Mouse (Mus musculus): Measurements from ENCODE around the gene Syngr3.
"Not testable (repeated sequence)": the region's sequence is repeated elsewhere in the genome, so short reads cannot be mapped to it uniquely, and the experiment has no call there.

Gene Syngr3

DNA sequence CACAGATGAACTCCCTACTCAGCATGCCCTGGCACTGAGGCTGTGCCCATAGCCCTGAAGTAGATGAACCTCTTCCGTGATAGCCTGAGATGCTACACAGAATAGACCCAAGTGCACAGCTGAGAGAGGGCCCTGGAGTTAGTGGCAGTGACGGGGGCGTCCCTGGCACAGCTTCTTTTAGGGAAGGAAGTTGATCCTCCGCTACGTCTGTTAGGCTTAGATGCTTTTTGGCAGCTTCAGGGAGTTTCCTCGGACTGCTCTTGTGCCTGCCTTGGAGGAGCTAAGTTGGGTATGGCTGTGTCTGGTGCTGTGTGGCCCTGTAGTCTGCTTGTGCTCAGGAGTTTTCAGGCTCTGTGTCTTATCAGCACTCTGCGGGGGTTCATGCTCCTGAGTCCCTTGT, 15.5 kb downstream of the Syngr3 start:
- no peak for DNase-seq

DNA sequence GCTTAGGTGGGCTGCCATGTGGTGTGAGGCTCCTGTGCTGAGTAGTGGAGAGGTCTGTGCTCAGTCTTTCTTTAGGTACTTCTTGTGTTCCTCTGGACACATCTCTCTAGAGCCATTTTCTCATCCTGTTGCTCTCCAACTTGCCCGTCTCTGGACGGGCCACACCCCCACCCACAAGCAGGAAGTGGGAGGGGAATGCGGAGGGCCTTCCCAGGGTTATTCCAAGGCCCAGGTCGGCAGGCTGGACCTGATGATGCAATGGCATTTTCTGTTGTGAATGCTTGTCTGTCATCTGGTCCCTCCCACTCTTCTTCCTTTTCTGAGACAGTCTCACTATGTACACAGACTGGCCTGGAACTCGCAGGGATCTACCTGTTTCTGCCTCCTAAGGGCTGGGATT, 17.6 kb downstream of the Syngr3 start:
- peak; percentile 74 for DNase-seq

DNA sequence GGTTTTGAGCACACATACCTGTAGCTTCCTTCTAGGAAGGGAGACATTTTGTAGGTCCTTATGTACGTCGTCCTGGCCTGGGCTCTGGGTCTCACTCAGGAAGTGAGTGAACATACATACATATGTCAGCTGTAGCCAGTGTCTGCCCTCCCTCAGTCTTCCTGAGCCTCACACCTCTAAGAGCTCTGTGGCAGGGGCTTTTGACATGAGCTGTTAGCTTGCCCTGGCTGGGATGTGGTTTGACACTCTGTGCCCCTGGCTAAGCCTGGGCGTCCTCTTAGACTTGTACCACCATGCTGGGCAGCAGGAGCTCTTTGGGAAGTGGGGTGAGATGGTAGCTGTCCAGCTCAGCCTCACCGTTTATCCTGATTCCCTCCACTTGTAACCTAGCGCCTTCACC, 18.4 kb downstream of the Syngr3 start:
- no peak for DNase-seq

DNA sequence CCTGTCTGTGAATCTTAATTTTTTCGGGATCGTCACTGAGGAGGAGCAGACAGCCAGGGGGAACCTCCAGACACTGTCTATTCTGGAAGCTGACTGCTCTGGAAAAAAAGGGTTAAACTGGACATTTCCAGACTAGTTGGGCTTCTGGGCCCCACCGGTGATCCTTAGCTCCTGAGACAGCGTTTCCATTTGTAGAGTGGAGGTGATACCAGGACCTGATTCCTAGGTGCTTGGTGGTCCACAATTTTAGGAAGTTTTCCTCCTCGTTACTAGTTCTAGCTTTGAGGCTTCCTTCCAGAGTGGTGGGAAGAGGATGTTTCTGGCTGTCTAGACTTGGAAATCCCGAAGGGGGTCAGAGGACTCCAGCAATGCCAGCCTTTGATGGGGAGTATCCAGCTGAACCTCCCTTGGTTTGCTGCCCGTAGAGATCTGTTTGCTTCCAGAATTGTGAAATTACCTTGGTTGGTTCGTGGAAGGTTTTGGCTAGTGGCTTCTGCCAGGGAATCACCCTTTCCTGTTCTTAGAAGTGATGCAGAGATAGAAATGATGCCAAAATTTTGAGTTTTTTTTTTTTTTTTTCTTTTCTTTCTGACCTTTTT, 19.4 kb downstream of the Syngr3 start:
- no peak for DNase-seq

DNA sequence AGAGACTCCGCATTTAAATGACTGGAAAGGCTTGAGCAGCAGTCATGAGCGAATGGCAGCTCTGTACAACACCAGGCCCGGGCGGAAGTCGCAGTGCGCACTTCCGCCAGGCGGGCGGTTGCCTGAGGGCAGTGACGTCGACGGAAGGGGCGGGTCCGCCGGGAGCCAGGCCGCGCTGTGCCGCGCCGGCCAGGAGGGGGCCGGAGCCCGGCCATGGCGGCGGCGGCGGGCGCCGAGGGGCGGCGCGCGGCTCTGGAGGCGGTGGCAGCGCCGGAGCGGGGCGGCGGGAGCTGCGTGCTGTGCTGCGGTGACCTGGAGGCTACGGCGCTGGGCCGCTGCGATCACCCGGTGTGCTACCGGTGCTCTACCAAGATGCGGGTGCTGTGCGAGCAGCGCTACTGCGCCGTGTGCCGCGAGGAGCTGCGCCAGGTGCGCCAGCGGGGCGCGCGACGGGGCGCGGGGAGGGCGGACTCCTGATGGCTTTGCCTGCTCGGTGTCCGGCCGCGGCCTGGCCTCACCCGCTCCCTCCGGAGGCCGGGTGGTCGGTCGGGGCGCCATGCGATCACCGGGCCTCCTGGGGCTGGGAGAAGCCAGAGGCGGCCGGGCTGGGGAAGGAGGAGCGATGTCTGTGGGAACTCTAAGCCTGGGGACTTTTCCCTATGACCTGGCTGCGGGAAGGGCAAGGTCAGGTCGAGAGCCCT, 20.1 kb downstream of the Syngr3 start, which contains the start of gene Zfp598:
TSS of gene Zfp598 (plus strand) at position 143 of the 701 bp plus-strand sequence.
- peak; percentile 98 for DNase-seq

DNA sequence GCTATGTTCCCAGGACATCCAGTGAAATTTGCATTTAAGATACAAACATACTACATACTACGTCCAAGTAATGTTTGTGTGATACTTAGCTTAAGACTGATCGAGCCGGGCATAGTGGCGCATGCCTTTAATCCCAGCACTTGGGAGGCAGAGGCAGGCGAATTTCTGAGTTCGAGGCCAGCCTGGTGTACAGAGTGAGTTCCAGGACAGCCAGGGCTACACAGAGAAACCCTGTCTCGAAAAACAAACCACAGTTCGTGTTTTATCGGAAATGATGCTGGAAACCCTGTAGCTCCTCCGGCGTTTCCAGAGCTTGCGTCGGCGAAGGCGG, 20.6 kb downstream of the Syngr3 start:
- DNase-seq: not testable (repeated sequence)

DNA sequence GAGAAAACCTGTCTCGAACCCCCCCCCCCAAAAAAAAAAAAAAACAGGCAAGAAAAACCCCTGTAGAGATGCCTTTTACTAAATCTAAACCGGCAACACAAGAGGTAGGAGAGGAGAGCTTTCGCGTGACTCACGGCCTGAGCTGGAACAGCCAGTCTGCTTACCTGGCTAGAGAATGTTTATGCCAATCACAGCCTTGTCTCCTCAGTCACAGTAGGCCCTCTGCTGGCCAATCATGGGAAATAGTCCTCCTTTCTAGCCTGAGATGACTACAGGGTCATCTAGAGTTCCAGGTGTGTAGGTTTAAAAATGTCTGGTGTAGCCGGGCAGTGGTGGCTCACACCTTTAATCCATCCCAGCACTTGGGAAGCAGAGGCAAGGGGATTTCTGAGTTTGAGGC, 22.3 kb downstream of the Syngr3 start:
- peak; percentile 77 for DNase-seq

DNA sequence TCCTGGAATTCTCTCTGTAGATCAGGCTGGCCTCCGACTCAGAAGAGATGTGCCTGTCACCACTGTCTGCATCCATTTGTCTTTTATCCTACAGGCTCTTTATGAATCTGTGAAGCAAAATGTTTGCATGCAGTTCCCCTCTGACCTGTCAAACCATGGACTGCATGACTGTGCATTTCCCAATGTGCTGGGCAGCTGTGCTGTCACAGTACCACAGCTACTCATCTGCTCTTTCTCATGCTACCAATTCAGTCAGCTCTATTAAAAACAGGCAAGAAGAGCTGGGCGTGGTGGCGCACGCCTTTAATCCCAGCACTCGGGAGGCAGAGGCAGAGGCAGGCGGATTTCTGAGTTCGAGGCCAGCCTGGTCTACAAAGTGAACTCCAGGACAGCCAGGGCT, 22.7 kb downstream of the Syngr3 start:
- DNase-seq: not testable (repeated sequence)

DNA sequence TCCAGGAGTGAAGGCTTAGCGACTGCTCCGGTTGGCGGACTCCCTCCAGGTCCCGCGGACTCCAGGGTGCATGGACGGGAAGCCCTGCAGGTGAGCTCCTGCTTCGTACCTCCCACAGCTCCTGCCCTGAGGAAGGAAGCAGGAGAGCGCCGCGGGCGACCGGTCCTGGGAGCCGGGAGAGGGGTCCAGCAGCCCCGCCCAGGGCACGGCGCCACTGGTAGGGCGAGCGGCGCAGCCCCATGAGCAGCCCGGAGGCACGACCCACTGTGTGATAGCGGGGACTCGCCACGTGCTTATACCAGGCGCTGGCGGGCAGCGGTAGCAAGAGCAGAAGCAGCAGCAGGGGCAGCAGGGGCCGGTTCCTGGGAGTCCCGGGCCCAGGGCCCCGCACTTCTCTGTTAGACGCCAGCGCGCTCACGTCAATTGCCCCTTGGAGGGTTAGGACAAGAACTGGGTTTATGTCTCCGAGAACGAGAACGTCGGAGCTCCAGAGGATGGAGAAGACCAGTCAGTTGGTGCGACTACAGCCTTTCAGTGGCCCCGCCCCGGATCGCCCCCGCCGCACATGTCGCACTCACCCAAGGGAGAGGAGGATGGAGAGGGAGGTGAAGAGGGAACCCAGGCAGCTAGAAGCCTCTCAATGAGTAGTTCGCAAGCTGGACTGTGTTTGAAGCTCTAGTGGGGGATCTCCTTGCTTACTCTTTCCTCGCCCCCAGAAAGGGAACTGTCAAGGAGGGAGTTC, 31.6 kb downstream of the Syngr3 start, which contains the start of gene Npw:
TSS of gene Npw (minus strand) at position 441 of the 742 bp plus-strand sequence.
- DNase-seq: peak; percentile 43

DNA sequence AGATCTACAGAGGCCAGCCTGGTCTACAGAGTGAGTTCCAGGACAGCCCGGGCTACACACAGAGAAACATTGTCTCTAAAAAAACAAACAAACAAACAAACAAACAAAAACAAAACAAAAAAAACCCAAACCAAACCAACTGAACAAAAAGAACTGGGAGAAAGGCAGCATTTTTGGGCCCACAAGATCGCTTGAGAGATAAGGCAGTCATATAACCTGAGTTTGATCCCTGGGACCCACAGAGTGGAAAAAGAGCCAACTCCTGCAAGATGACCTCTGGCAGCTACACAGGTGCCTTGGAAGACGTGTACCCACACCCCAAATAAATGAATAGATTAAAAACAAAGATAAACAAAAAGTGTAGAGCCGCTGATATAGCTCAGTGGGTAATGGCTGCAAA, 34.8 kb downstream of the Syngr3 start:
- no peak for DNase-seq

DNA sequence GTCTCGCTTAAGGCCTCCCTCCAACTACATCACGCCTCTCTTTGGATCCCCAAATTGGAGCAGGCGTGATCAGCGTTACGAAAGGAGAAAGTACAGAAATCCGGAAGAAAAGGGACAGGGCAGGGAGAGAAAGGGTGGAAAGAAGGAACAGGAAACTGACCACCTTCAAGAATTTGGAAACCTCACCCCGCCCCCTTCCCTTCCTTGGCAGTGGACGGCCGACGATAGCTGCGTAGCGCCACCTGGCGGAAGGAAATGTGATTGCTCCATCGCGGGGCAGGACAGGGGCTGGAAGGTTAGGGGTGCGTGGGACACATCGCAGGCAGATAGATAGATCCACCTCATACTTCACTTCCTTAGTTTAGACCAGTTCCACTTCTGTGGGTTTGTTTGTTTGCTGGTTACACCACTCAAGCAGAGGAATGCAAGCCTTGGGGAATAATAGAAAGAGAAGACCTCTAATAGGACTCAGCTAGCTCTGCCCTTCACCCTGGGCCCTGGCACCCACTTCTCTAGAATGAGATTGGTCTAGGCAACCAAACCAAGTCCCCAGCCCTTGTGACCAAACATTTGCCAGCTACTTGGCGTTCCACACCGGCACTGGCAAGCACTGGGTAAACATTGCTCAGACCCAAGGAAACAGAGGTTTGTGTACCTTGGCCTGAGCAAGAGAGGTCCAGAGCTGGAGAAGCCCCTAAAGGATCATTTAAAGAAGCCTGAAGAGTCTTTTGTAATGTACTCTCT, 35.6 kb downstream of the Syngr3 start:
- peak; percentile 85 for DNase-seq

DNA sequence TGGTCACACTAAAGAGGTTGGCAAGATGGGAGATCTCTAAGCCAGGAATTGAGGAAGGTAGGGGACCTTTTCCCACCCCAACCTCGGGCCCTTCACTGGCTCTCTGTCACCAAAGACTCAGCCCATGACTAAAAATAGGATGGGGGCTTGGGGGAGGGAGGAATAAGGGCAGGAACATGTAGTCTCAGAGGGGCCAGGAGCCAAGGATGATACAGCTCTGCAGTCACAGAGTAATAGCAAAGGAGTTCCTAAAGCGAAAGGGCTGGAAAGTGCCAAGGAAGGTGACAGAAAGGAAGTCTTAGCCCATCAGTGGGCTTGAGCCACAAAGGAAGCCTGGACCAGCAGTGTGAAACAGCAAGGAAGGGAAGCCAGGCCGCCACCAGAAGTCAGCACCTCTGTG, 37.9 kb downstream of the Syngr3 start:
- DNase-seq: no peak

DNA sequence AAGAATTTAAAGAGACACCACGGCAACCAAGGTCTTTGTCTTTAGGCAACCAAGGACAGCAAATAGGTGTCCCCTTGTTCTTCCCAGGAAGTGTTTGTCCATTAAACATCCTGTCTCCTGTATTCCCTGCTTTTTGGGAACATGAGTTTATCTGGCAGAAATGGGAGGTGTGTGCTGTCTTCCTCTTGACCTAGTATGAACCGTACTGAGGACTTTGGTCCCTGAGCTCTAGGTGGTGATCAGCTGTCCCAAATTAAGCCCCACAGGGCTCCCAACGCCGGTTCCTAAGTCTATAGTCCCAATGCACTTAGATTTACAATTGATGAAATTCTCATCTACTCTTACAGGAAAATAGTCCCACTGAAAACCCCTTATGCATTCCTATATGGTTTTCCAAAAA, 39.0 kb downstream of the Syngr3 start:
- no peak for DNase-seq

DNA sequence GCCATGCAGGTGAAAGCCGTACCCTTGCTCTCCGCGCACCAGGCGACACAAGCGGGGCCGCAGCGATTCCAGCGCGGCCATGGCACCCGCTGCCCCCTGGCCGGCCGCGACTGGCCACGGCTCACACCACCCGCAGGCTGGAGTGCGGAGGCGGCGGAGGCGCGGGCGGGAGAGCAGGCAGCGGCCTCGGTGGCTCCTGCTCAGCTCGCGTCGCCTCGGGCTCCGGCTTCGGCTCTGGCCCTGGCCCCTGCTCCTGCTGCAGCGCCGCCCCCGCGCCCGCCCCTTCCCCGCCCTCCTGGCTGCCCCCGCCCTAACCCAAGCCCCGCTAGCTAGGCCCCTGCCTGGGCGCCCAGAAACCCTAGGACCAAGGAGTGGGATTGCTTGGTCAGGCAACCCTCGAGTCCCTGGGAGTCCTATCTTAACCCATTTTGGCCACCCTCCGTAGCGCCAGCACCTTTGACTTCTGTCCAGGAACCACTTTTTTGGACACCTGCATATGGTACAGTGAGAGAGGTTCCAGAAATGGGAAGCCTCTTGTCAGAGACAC, 39.6 kb downstream of the Syngr3 start, which contains the start of gene Slc9a3r2:
TSS of gene Slc9a3r2 (minus strand) at position 258 of the 547 bp plus-strand sequence.
- DNase-seq: peak; percentile 84

DNA sequence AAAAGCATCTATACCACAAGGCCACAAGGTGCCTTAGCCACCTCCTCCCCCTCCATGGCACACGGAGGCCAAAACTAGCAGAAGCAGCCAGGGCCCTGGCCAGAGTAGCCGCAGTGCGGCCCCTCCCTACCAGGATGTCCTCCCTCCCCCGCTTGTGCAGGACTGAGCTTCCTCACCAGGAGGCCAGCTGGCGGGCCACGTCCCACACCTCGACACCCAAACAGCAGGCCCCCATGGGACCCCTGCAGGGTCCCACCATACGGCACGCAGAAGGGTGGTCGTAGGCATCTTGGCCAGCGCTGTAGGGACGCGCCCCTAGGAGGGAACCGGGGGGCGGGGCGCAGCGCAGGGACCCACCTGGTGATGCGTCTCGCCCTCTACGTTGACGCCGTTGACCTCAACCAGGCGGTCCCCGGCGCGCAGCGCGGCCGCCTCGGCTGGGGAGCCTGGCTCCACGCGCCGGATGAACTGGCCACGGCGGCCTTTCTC, 40.1 kb downstream of the Syngr3 start:
- DNase-seq: peak; percentile 77

DNA sequence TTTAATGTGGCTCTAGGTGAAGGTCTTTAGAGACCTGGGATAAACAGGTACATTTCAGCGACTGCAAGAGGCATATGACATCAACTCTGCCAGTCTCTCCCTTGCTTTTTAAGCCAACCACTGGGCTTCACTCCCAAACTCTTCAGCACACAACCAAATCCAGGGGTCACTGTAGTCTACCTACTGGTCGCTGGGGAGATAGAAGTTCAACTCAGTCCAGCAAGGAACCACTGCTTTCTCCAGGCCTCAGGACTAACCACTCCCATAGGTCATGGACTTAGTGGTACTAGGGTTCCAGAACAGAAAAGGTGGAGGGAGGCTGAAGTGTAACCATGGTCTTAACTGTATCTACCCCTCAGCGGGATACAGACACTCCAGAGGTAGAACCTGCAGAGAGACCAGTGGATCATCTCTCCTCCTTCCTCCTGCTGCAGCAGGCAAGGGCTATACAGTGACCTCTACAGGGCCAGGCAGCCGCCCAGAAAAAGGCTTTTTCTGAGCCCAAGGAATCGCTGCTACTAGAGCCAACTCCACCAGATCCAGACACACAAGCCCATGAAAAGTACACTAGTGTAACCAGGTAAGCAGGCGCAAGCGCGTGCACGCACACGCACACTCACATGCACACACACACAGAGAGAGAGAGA, 40.9 kb downstream of the Syngr3 start:
- no peak for DNase-seq

DNA sequence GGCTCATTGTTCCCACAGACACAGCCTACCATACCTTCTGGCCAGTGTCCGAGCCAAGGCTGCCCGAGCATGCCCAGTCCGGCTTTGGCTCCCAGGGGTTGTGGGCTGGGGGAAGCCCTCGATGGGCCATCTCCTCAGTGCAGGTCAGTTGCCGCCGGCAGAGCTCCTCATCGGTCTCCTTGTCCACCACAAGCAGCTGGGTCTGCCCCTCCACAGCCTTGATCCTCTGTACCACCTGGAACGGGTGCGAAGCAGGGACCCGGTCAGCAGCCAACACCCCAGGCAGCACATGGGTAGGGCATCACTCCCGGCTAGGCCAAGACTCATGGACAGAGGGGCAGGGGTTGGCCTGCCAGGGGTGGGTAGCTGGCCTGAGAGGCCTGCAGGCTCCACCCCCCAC, 42.3 kb downstream of the Syngr3 start:
- no peak for DNase-seq

DNA sequence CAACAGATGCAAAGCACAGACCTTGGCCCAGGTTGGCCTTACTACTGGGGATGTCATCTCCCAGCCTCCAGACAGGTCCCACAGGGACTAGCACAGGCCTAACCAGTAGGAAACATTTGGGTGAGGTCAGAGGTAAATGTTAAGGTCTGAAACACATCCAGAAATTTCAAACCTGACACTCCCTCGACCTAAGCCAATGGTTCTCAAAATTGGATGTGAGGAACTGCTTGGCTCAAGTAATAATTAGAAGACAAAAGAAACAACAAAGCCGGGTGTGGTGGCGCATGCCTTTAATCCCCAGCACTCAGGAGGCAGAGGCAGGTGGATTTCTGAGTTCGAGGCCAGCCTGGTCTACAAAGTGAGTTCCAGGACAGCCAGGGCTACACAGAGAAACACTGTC, 43.4 kb downstream of the Syngr3 start:
- DNase-seq: no peak

DNA sequence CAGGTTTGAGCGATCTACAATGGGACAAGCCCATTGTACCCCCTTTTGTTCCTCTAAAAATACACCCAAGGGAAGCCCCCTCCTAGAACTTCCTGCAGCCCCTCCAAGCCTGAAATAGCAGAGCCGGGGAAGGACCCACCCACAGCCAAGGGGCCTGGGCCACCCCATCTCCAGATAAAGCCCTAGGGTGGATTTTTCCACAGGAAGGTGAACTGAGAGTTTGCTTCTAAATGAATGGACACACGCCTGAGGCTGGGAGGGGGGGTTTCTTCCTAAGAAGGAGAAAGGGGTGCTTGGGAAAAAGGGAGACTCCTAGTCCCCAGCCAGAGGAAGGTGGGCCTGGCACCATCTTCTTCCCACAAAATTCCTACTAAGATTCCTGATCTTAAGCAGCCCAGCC, 43.8 kb downstream of the Syngr3 start:
- peak; percentile 74 for DNase-seq

DNA sequence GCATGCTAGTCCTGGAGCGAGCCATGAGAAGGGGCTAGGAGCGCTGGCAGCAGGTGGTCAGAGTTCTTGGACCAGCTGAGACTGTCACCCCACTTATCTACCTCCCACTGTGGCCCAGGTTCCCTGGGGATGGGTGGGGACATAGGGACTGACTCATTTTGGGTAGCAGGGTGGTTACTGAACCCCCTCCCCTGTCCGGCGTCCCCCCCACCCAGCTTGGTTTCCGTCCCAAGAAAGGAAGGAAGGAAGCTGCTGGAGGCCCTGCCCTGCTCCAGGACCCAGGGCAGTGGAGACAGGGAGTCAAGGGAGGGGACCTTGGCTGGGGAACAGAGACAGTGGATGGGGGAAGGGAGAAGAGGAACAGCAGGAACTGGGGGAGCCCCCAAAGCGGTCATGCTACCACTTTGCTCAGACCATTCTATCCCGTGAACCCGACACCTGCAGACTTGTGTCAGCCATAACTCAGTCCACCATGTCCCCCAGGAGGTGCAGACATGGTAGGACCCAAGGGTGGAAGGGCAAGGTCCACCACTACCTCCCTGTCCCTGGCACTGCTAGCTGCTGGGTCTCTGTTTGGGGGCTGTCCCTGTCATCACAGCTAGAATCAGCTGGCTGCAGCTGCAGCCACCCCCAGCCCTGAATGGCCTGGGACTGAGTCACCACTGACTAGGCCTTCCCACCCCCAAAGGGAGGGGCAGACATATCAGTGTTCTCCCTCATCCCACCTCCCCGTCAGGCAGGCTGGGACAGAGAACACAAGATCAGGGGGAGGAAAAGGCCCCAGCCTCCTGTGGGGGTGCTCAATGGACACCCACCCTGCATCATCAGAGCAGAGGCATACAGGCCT, 44.7 kb downstream of the Syngr3 start:
- peak; percentile 76 for DNase-seq

DNA sequence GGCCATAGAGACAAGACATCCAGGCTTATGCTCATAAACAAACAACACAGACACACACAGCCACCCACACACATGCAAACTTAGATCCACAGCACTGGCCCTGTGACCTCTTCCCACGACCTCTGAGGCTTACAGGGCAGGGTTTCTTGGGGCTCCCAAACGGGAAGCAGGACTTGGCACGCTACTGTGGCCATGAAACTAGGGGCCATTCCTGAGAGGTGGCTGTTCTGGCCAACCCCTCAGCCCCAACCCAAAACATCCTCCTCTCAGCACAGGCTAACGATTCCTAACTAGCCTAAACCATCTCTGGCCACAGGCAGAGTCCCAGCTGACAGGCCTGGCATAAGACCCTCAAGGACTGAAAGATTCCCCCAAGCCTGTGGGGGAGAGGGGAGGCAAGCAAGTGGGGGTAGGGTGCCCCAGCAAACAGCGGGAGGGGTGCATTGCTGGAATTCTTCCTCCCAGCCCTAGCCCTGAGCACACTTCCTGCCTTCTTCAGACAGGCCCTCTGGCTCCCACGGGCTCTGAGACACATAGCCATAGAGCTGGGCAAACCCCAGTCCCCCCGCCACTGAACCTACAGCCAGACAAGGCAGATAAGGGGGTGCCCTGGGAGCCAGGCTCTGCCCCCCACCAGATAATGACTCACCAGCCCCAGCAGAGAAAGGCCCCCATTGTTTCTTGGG, 45.6 kb downstream of the Syngr3 start:
- DNase-seq: peak; percentile 69

Measured in kidney, postnatal 14 days (tissue).